Mouse (Mus musculus) heart, embryonic 13.5 days (tissue): Measurements from ENCODE around the gene Btg1-ps2. TPM values are rescaled to one million over a fixed set of nuclear protein-coding genes. Genes with fewer than 3 reads are reported as not detected.
"Not testable (repeated sequence)": the region's sequence is repeated elsewhere in the genome, so short reads cannot be mapped to it uniquely, and the experiment has no call there.

Source experiments
- ATAC-seq: fragments of 200-750 bp; cut with Nextera tagmentation; 2 replicates; pipeline ENCODE4 v1.8.0; 2017; ENCODE audit warnings: moderate TSS enrichment; ENCODE audit not compliant: insufficient number of reproducible peaks, low FRiP score, low TSS enrichment; ENCODE audit errors: extremely low read depth
- H3K27ac ChIP-seq: fragments of 300-500 bp; sonication (generic); replicated peaks from 2 replicates; pipeline ENCODE4 v1.5.1; 2015; ENCODE audit warnings: moderate library complexity, mild to moderate bottlenecking, inconsistent platforms
- H3K27me3 ChIP-seq: fragments of 300-500 bp; sonication (generic); replicated peaks from 2 replicates; pipeline ENCODE4 v1.6.1; 2015; ENCODE audit warnings: mild to moderate bottlenecking, inconsistent platforms
- H3K36me3 ChIP-seq: fragments of 300-500 bp; sonication (generic); 2 replicates; pipeline ENCODE4 v1.6.1; 2015; ENCODE audit warnings: mild to moderate bottlenecking, inconsistent platforms
- H3K4me1 ChIP-seq: fragments of 300-500 bp; sonication (generic); 2 replicates; pipeline ENCODE4 v1.6.1; 2015; ENCODE audit warnings: inconsistent platforms
- H3K4me2 ChIP-seq: fragments of 300-500 bp; sonication (generic); 2 replicates; pipeline ENCODE4 v1.6.1; 2015; ENCODE audit warnings: inconsistent platforms, mild to moderate bottlenecking, moderate library complexity
- H3K4me3 ChIP-seq: fragments of 300-500 bp; sonication (generic); 2 replicates; pipeline ENCODE4 v1.5.1; 2015; ENCODE audit warnings: moderate library complexity, mild to moderate bottlenecking, inconsistent platforms
- H3K9ac ChIP-seq: fragments of 300-500 bp; sonication (generic); 2 replicates; pipeline ENCODE4 v1.6.1; 2015; ENCODE audit warnings: inconsistent platforms, mild to moderate bottlenecking, moderate library complexity
- H3K9me3 ChIP-seq: fragments of 300-500 bp; sonication (generic); 2 replicates; pipeline ENCODE4 v1.6.1; 2016; ENCODE audit warnings: inconsistent platforms
- WGBS: fragments of 180-500 bp; shearing (Covaris S2); methylation state at CpG from one replicate; pipeline ENCODE4 v1.1.7; 2015; ENCODE audit warnings: mixed read lengths; 5-methylcytosine and 5-hydroxymethylcytosine counted together
- polyA plus RNA-seq: library from polyadenylated mRNA; unstranded; fragments of >200 nt; fragmentation: Nextera tagmentation; extraction: Ambion mirVana; gene quantifications from 2 replicates; pipeline ENCODE4 v1.2.1, GENCODE M21; 2015

Btg1-ps2 gene
- polyA plus RNA-seq: not detected in 2 replicates

DNA sequence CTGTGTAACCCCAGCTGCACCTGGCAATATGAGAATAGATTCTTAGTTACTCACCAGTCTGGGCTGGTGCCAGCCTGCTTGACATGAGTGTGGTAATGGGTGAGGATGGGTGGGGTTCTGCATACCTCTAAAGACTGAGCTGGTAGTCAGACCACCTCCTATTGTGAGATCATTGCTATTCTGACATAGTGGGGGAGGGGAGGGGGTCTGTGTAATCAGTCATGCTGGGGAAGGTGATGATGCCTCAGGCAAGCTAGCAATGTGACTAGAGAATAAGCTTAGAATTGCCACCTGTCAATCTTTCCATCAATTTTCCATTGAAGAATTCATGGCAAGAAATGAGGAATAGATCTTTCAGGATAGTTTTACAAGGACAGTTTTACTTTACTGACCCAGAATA, at the start of gene Btg1-ps2:
Gene Btg1-ps2 (minus strand): TSS at position 101 of the 400 bp plus-strand sequence.
- not testable (repeated sequence) for H3K4me1 ChIP-seq, H3K4me3 ChIP-seq, H3K9me3 ChIP-seq, H3K9ac ChIP-seq, H3K27ac ChIP-seq, H3K27me3 ChIP-seq, H3K4me2 ChIP-seq, H3K36me3 ChIP-seq, ATAC-seq

- Histone ChIP-seq H3K9me3 (no peaks in the 10 kb centered on the region), H3K27ac (no peak within 1 kb of the TSS), H3K4me2 (no peak within 1 kb of the TSS), H3K9ac (no peak within 1 kb of the TSS), H3K27me3 (no peaks in the 10 kb centered on the region), H3K36me3 (no peaks in the 10 kb centered on the region), H3K4me1 (no peaks in the 10 kb centered on the region), H3K4me3 (no peak within 1 kb of the TSS)
- 72% methylated on average over 9 of the region's 9 CpGs for WGBS
- ATAC-seq: no peak
These were observed 42.1 kb upstream of the Btg1-ps2 start, which contains the start of gene Rhox11 for GRCm38 (mm10) chrX:38085041-38085440. Rhox11 (minus strand) TSS chrX:38085141.

GRCm38 (mm10) chrX:38084226-38084625, 41.3 kb upstream of the Btg1-ps2 start:
- no peak overlapping the region for H3K4me3 ChIP-seq
- no peaks in the 10 kb centered on the region for H3K27me3 ChIP-seq
- no peak overlapping the region for H3K9ac ChIP-seq
- WGBS: 21% methylated on average over 12 of the region's 12 CpGs
- no peaks in the 10 kb centered on the region for H3K9me3 ChIP-seq
- ATAC-seq: no peak
- no peak overlapping the region for H3K4me2 ChIP-seq
- no peak overlapping the region for H3K27ac ChIP-seq
- H3K36me3 ChIP-seq: no peaks in the 10 kb centered on the region
- H3K4me1 ChIP-seq: no peaks in the 10 kb centered on the region

GRCm38 (mm10) chrX:38066175-38066574, 23.3 kb upstream of the Btg1-ps2 start, which contains the start of gene Rhox10:
Rhox10 (plus strand) TSS chrX:38066475.
- Histone ChIP-seq H3K9ac (no peak within 1 kb of the TSS), H3K27ac (no peak within 1 kb of the TSS), H3K4me3 (no peak within 1 kb of the TSS), H3K4me2 (no peak within 1 kb of the TSS), H3K36me3 (no peaks in the 10 kb centered on the region), H3K27me3 (no peaks in the 10 kb centered on the region), H3K4me1 (no peaks in the 10 kb centered on the region), H3K9me3 (no peaks in the 10 kb centered on the region)
- no peak for ATAC-seq
- WGBS: 81% methylated on average over 11 of the region's 11 CpGs

DNA sequence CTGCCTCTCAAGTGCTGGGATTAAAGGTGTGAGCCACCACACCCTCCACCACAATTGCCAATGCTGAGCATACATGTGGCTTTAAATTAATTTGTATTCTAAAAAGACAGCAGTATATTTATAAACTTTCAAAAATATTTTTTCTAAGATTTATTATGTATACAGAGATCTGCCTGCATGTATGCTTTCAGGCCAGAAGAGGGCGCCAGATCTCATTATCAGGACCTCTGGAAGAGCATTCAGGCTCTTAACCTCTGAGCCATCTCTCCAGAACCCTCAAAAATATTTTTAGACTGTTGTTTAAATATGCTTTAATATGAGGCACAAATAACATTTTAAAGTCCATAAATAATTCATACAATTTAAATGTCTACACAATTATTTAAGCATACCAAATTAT, 18.6 kb upstream of the Btg1-ps2 start:
- Histone ChIP-seq H3K4me1 (no peaks in the 10 kb centered on the region), H3K36me3 (no peaks in the 10 kb centered on the region), H3K9me3 (no peaks in the 10 kb centered on the region), H3K4me2 (no peak overlapping the region), H3K27ac (no peak overlapping the region), H3K4me3 (no peak overlapping the region), H3K27me3 (no peaks in the 10 kb centered on the region), H3K9ac (no peak overlapping the region)
- no peak for ATAC-seq
- WGBS: 3% methylated on average over 1 of the region's 1 CpGs

GRCm38 (mm10) chrX:38039666-38040065, 3.2 kb downstream of the Btg1-ps2 start:
- Histone ChIP-seq H3K4me3 (no peak overlapping the region), H3K27ac (no peak overlapping the region), H3K27me3 (no peaks in the 10 kb centered on the region), H3K4me1 (no peaks in the 10 kb centered on the region), H3K9me3 (no peaks in the 10 kb centered on the region), H3K4me2 (no peak overlapping the region), H3K36me3 (no peaks in the 10 kb centered on the region), H3K9ac (no peak overlapping the region)
- WGBS: 89% methylated on average over 5 of the region's 5 CpGs
- no peak for ATAC-seq

GRCm38 (mm10) chrX:38033841-38034240, 9.1 kb downstream of the Btg1-ps2 start:
- no peak overlapping the region for H3K9ac ChIP-seq
- no peaks in the 10 kb centered on the region for H3K27me3 ChIP-seq
- H3K4me1 ChIP-seq: no peaks in the 10 kb centered on the region
- H3K4me3 ChIP-seq: no peak overlapping the region
- no peak for ATAC-seq
- H3K9me3 ChIP-seq: no peaks in the 10 kb centered on the region
- 39% methylated on average over 2 of the region's 2 CpGs for WGBS
- H3K4me2 ChIP-seq: no peak overlapping the region
- H3K27ac ChIP-seq: no peak overlapping the region
- no peaks in the 10 kb centered on the region for H3K36me3 ChIP-seq

GRCm38 (mm10) chrX:38018597-38018996, 24.3 kb downstream of the Btg1-ps2 start, which contains the start of gene Btg1-ps1:
Btg1-ps1 (minus strand) TSS chrX:38018815.
- H3K4me3 ChIP-seq, ATAC-seq: not testable (repeated sequence)

DNA sequence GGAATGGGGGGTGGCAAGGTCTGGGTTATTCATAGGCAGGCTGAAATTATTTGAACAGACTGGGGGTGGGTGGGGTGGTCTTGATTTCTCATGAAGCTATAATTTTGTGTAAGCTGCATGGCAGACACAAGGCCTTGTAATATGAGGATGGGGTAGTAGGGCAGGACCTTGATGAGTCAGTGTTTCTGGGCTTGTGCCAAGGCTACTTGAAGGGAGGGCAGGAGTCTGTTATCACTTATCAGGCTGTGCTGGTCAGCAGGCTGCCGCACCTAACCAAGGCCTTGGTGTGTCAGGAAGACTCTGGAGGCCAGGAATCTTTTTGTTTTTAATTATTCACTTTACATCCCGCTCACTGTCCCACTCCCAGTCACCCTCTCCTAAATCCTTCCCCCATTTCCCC, 34.2 kb downstream of the Btg1-ps2 start:
- no peak for ATAC-seq
- H3K27ac ChIP-seq: no peak overlapping the region
- no peak overlapping the region for H3K4me3 ChIP-seq
- no peaks in the 10 kb centered on the region for H3K36me3 ChIP-seq
- no peak overlapping the region for H3K4me2 ChIP-seq
- H3K4me1 ChIP-seq: peaks cover 5% of the 10 kb centered on the region; the same call in 1 of the 2 replicates
- 44% methylated on average over 2 of the region's 2 CpGs for WGBS
- no peaks in the 10 kb centered on the region for H3K9me3 ChIP-seq
- H3K27me3 ChIP-seq: no peaks in the 10 kb centered on the region
- H3K9ac ChIP-seq: no peak overlapping the region

More at GRCm38 (mm10) chrX:38018597-38018996, 24.3 kb downstream of the Btg1-ps2 start, which contains the start of gene Btg1-ps1:
- not testable (repeated sequence) for H3K9ac ChIP-seq, H3K4me2 ChIP-seq, H3K27me3 ChIP-seq, H3K27ac ChIP-seq, H3K9me3 ChIP-seq, H3K36me3 ChIP-seq, H3K4me1 ChIP-seq

Other genes starting within 250 kb of the Btg1-ps2 start
- gene Rhox5, start 238.3 kb downstream of the Btg1-ps2 start, polyA plus RNA-seq: 10.6 and 12.4 TPM in 2 replicates
- gene Rhox6, start 216.2 kb downstream of the Btg1-ps2 start, polyA plus RNA-seq: not detected in 2 replicates
- gene Rhox7a, start 211.4 kb downstream of the Btg1-ps2 start, polyA plus RNA-seq: not detected in 2 replicates
- gene Rhox8, start 164.2 kb downstream of the Btg1-ps2 start, polyA plus RNA-seq: not detected in 2 replicates
- gene Rhox7b, start 145.9 kb downstream of the Btg1-ps2 start, polyA plus RNA-seq: not detected in 2 replicates
- gene Rhox9, start 141.3 kb downstream of the Btg1-ps2 start, polyA plus RNA-seq: not detected in 2 replicates
- gene Btg1-ps1, start 24.3 kb downstream of the Btg1-ps2 start, polyA plus RNA-seq: not detected in 2 replicates
- gene Rhox10, start 23.4 kb upstream of the Btg1-ps2 start, polyA plus RNA-seq: not detected in 2 replicates
- gene Rhox11, start 42.0 kb upstream of the Btg1-ps2 start, polyA plus RNA-seq: not detected in 2 replicates
- not detected in 2 replicates for gene Rhox12, start 67.8 kb upstream of the Btg1-ps2 start, polyA plus RNA-seq
- not detected in 2 replicates for gene Rhox13, start 78.1 kb upstream of the Btg1-ps2 start, polyA plus RNA-seq
- 2.0 and 2.1 TPM in 2 replicates for gene Zbtb33, start 146.7 kb upstream of the Btg1-ps2 start, polyA plus RNA-seq
- gene Tmem255a, start 209.3 kb upstream of the Btg1-ps2 start, polyA plus RNA-seq: 14.3 and 15.1 TPM in 2 replicates